Mouse (Mus musculus): Measurements from ENCODE around the gene Serpina3f.
"Not testable (repeated sequence)": the region's sequence is repeated elsewhere in the genome, so short reads cannot be mapped to it uniquely, and the experiment has no call there.

Gene Serpina3f

DNA sequence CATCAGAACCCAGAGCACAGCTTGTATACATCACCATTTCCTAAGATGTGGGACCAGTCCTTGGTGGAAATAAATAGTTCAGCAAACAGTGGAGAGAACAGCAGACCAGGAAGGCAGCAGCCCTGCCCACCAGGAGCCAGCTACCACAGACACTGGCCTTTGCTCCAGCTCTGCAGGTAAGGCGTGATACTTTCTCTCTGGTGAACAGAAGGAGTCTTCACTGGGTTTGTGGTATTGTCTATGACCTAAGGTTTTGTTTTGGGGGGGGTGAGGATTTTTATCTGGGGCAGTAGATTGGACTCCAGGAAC lies at the start of gene Serpina3f:
TSS of gene Serpina3f (plus strand) at position 100 of the 309 bp plus-strand sequence.
- DNase-seq (ENCODE audit: extremely low read depth, insufficient read length, low spot score), result no peak

DNA sequence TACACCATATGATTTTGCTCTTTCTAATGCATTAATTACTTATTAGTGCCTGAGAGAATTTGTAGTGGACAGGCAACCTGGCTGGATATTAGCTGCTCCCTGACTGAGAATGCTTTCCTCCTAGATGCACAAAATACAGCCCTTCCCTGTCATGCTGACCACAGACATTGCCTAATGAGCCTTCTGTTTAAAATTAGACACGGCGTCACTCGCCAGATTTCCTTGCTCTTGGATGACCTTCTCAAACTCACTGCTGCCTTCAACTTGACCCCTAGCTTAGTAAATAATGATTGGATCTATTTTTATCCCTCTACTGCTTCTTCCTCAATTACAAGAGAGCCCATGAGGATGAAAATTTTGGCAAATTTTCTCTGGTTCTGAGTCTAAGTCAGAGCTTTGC lies 39.6 kb upstream of the Serpina3f start:
- peak; percentile 10 for DNase-seq (ENCODE audit: extremely low read depth, insufficient read length, low spot score)

DNA sequence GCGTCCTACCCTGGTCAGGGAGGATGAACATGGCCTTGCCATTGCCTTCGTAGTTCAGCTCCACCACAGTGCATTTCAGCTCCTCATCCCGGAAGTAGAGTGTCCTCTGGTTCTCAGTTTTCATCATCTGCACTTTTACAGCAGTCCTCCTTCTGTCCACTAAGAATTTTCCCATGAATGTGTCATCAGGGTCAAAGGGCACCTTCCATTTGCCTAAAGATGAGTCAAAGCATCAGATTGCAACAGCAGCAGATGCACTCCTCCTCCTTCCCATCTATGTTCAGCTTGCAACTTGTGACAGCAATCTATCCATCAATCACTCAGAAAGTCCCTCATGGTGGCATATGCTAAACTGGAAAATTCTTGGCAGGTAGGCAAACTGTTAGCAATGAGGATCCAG lies 38.7 kb upstream of the Serpina3f start:
- DNase-seq (ENCODE audit: extremely low read depth, insufficient read length, low spot score), result no peak

DNA sequence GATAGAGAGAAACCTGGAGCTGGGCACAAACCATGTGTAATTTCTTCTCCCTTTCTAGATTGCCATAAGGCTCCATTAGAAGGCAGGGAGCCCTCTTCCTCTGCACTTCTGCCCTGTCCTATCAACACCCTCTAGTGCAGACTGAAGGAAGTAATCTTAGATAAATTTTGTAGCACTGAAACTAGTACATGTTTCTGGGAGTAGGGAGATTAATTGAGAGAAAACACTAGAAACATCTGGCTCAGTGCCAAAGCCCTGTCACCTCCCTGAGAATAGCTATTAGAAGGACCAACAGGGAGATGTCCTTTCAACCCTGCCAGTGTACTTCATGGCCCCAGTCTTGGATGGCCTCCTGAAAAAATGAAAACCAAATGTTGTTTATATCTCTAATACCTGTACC lies 35.8 kb upstream of the Serpina3f start:
- no peak for DNase-seq (ENCODE audit: extremely low read depth, insufficient read length, low spot score)

DNA sequence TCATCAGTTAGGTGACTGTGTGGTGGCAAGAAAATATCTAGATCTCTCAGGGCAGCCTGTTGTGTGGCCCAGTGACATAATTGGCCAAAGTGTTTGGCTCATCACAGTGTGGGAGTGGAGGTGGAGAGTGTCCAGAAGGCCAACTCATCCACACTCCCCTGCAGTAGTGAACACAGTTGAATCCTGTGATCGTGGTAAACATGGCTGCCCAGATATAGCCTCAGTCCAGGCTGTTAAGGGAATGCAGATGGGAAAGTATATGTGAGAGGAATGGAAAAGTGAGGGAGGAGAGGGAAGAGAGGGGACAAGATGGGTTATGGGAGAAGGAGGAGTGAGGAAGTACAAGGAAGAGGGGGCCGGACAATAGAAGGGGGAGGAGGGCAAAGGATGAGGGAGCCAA lies 35.4 kb upstream of the Serpina3f start:
- DNase-seq (ENCODE audit: extremely low read depth, insufficient read length, low spot score), result no peak

DNA sequence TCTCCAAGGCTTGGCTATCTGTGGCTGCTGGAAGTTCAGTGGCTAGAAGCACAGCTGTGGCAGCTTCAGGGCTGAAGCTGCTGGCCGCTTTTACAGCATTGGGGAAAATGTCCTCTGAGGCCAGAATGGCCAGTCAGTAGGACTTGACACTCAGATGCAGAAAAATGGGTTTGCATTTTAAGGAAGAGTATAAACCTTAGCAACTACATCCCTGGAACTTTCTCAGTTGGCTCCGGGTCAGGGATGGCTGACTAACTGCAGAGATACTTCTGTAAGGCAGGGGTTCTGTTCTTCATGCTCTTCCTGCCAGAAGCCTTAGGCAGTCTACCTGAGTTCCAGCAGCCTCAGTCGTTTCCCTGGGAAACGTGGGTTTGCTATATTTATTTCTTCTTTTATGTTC lies 29.3 kb upstream of the Serpina3f start:
- DNase-seq (ENCODE audit: extremely low read depth, insufficient read length, low spot score), result no peak

DNA sequence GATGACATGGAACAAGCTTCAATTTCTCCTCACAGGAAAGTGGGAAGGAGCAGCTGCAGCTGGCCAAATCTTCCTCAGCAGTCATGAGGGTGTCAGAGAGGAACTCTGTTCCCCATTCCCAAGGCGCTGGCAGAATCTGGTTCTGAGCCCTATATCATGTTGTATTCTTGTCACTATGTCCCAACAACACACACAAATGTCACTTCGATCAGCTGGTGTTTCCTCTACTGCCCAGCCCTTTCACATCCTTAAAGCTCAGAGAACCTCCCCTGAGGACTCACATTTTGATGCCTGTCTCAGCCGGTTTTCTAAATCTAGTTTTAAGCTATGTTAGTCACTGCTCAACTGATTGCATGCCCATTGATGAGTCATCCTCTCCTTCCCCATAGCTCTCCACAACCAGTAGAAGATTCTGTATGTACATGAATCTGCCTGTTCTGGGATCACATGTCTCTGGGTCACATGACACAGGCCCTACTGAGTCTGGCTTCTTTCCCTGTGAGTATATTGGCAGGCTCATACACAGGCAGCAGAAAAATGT lies 28.2 kb upstream of the Serpina3f start:
- DNase-seq (ENCODE audit: extremely low read depth, insufficient read length, low spot score), result peak; percentile 15

DNA sequence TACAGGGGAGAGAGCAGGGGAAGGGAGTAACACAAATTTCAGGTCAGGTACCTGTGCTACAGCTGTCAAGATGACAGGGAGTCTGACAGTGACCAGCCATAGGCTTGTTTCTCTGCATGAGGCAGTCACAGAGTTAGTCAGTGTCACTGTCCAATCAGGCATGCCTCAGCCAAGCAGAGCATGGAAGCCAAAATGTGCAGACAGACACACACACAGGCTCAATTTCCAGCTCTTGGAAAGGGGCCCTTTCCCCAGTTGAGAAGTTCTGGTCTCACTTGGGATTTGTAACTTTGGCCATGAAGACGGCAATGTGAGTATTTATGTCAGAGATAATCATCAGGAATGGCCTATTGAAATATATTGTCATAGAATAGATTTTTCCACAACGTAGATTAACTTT lies 25.1 kb upstream of the Serpina3f start:
- DNase-seq (ENCODE audit: extremely low read depth, insufficient read length, low spot score), result no peak

DNA sequence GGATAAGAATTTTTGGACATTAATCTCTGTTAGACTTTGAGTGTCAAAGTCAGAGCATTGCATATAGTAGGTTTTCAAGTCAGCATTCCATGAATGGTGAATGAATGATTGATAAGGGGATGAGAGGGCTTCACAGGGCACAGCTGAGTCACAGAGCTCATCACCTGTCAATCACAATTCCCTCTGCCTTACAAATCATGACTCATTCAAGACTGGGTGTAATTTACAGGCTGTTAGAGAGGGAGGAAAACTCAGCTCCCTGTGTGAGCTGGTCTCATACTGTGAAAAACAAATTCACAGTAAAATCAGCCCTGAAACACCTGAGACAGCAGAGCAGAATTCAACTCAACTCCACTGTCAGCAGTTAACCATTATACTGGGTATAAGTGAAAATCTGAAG lies 23.5 kb upstream of the Serpina3f start:
- no peak for DNase-seq (ENCODE audit: extremely low read depth, insufficient read length, low spot score)

DNA sequence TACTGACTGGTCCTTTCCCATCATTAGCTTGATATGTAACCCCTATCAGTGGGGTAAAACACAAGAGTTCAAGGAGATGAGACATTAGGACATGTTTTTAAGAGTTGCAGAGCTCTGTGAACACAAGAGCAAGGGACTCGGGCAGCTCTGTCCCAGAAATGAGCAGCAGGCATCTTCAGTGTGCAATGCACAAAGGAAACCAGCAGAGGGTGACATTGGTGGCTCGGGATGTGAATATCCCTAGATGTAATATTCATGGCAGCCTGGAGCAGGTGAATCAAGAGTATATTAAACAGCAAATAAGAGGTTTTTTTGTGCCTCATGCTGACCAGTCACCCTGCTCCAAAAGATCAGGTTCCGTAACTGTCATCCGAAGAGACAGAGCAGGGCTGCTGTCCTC lies 5.2 kb upstream of the Serpina3f start:
- DNase-seq (ENCODE audit: extremely low read depth, insufficient read length, low spot score), result no peak

DNA sequence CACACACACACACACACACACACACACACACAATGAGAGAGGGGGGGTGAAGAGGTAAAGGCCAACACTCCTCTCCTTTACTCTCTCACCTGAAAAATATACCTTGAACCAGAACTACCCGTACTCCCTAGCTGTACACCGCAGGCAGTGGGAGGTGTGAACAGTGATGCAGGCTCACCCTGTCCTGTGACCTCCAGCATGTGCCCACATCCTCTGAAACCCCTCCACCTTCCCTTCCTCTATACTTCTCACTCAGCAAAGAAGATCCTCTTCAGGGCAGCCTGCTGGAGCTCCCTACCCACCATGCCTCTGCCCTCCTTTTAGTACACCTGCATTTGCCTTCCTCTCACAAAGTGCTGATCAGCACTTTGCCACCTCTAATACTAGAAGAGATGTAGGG lies 4.5 kb upstream of the Serpina3f start:
- no peak for DNase-seq (ENCODE audit: extremely low read depth, insufficient read length, low spot score)

DNA sequence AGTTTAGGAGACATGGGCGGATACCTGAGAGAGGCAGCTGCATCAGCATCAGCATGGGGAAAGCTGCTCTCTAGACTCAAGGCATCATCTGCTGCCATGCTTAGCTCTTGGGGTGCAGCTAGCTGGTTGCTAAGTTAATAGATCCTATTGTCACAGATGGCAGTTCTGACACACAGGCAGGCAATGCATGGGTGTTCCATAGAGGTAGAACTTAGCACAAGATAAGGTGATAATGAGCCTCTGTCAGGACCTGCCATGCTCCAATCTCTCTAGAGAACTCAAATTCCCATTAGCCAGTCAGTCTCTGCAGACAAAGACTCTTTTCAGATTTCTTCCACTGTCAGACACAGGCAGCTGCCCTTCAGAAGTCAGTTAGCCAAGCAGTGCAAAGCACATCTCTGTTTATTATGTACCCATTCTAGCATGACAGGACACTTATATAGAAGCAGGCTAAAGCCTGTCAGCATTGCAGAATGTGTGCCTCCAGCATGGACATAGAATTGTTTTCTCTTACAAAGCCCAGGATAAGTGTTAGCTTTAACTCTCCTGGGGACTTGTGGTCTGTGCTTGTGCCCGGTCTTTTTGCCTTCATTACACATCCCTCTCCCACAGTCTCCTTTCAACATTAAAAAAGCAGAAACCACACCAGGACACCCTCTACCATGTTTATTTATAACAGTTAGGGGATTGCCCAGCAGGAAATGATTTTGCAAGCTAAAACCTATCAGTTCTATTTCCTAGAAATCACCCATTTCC lies 477 bp upstream of the Serpina3f start:
- DNase-seq (ENCODE audit: extremely low read depth, insufficient read length, low spot score), result no peak

DNA sequence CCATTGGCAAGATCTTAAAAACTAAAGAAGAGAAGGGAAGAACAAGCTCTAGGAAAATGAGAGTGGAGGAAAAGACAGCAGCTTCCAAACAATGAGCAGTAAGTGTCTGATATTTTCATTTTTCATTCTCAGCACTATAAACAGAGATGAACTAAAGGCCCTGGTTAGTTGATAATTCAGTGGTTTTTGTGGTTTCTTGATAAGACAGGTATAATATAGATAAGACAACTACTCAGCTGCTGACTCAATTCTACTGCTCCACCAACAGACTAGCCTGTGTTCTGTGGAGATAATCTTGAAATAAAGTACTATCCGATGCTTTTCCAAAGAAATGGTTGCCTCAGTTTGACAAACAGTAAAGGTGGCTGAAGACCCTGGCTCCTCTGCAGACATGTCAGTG lies 905 bp downstream of the Serpina3f start:
- no peak for DNase-seq (ENCODE audit: extremely low read depth, insufficient read length, low spot score)

DNA sequence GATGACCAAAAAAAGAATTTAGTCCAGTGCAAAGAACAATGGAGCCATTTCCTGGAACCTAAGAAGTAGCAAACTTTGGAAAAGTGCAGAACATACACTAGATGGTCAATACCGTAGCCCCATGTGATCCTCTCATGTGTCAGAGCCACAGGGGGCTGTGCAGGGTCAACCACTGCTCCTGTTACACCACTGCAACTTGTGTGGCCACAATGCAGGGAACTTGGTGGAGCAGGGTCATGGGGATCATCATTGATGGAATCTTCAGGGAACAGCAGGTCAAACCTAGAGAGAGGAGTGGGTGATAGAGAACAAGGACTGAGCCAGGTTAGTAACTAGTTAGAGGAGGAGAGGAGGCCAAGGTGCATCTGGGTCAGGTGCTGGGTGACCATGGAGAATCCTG lies 7.3 kb downstream of the Serpina3f start:
- DNase-seq (ENCODE audit: extremely low read depth, insufficient read length, low spot score), result no peak

DNA sequence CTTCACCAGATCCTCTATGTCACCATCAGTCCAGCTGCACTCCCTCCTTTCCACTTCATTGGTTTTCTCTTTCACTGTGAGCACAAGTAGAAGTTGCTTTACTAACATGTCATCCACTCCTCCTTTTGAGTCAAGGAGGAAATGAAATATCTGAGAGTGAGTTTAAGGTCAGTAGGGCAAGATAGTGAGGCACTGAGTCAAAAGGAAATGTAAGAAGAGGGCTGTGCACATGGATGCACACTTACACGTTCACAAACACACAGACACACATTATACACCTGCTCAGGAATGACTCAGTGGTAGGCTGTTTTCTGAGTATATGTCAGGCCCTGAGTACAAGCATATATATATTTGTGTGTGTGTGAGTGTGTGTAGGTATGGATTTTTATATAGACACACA lies 9.3 kb downstream of the Serpina3f start:
- DNase-seq (ENCODE audit: extremely low read depth, insufficient read length, low spot score), result no peak

DNA sequence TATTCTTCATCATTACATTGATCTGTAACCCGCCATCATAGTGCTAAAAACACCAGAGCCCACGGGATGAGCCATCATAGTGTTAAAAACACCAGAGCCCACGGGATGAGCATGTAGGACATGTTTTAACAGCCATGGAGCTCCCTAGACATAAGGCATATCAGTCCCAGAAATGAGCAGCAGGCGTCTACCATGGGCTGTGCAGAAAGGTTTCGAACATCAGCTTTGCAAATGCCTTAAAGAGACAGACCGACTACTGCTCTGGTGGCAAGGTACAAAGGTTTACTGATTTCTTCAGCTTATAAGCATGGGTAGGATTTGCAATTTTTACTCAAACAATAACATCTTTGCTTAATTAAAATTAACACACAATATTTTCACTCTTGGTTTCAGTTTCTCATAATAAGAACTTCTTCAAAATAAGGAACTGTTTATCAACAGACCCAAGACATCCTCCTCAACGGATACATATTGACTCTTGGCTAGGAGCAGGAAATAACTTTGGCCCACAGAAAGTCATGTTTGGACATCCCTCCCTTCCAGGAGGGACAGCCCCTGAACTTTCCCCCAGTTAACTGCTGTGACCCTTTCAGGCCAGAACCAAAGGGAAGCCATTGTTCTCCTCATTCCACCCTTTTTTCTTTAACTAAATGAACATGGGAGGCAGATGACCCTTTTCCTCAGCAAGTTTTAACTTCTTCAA lies 10.4 kb downstream of the Serpina3f start:
- DNase-seq (ENCODE audit: extremely low read depth, insufficient read length, low spot score), result no peak

DNA sequence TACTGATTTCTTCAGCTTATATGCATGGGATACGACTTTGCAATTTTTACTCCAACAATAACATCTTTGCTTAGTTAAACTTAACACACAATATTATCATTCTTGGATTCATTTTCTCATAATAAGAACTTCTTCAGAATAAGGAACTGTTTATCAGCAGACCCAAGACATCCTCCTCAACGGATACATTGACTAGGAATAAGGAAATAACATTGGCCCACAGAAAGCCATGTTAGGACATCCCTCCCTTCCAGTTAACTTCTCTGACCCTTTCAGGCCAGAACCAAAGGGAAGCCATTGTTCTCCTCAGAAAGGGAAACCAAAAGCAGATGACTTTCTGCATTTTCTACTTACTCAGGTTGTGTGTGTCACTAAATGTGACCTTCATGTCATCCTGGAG lies 16.4 kb downstream of the Serpina3f start:
- DNase-seq (ENCODE audit: extremely low read depth, insufficient read length, low spot score), result no peak

DNA sequence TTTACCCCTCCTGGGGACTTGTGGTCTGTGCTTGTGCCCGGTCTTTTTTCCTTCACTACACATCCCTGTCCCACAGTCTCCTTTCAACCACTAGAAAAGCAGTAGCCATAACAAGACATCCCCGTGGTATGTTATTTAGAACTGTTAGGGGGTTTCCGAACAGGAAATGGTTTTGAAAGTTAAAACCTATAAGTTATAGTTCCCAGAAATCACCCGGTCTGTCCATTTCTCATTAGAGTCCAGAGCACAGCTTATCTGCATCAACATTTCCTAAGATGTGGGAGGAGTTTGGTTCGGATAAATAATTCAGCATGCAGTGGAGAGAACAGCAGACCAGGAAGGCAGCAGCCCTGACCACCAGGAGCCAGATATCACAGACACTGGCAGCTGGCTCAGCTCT lies 21.6 kb downstream of the Serpina3f start, which contains the start of gene Serpina3g:
TSS of gene Serpina3g (plus strand) at position 331 of the 400 bp plus-strand sequence.
- no peak for DNase-seq (ENCODE audit: extremely low read depth, insufficient read length, low spot score)

DNA sequence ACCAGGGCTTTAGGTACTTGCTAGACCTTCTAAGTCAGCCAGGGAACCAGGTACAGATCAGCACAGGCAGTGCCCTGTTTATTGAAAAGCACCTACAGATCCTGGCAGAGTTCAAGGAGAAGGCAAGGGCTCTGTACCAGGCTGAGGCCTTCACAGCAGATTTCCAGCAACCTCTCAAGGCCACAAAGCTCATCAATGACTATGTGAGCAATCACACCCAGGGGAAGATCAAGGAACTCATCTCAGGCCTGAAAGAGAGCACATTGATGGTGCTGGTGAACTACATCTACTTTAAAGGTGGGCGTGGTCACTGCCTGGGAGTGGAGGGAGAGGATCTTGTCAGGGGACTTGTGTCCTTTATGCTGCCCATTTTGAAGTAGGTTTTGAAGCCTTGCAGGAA lies 23.7 kb downstream of the Serpina3f start:
- DNase-seq (ENCODE audit: extremely low read depth, insufficient read length, low spot score), result not testable (repeated sequence)

DNA sequence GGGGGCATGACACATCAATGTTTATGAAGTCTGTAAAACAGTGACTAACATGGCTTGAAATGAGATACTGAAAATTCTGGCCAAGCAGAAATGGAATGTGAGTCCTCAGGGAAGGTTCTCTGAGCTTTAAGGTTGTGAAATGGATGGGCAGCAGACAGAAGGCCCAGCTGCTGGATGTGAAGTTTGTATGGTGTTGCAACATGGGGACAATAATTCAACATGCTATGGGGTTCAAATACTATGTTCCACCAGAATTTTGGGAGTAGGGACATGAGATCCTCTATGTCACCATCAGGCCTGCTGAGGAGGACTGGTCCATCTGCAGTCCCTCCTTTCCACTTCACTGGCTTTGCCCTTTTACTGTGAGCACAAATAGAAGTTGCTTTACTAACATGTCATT lies 29.0 kb downstream of the Serpina3f start:
- DNase-seq (ENCODE audit: extremely low read depth, insufficient read length, low spot score), result no peak

DNA sequence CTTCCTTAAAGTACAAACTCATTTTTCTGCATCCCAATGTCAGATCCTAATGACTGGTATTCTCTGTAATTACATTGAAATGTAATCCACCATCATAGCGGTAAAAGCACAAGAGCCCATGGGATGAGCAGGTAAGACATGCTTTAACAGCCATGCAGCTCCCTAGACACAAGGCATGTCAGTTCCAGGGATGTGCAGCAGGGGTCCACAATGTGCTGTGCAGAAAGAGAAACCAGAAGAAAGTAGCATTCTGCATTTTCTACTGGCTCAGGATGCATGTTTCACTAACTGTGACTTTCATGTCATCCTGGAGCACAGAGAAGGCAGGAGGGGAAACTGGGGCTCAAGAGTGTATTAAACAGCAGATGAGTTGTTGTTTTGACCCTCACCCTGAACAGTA lies 30.7 kb downstream of the Serpina3f start:
- no peak for DNase-seq (ENCODE audit: extremely low read depth, insufficient read length, low spot score)

DNA sequence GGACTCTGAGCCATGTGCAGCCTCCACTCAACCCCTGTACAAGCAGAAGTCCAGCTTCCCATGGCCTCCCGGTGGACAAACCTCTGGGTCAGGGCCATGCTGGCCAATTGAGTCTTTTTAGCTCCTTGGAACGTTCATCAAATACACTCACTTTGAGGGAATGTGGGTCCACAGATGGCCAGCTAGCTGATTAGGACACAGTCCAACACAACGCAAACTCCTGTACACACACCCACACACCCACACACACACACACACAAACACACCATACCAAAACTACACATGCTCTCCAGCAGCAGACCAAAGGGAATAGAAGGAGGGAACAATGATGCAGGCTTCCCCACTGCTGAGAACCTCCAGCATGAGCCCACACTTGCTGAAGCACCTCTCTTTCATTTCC lies 31.3 kb downstream of the Serpina3f start:
- DNase-seq (ENCODE audit: extremely low read depth, insufficient read length, low spot score), result no peak
